Mouse (Mus musculus): ENCODE measurements at regions not wholly inside any gene's neighbourhood (a gene's known extent, or its start where the extent isn't known, plus 50 kb on each side); places are given as distances from the start of the nearest gene placed in this dataset.

DNA sequence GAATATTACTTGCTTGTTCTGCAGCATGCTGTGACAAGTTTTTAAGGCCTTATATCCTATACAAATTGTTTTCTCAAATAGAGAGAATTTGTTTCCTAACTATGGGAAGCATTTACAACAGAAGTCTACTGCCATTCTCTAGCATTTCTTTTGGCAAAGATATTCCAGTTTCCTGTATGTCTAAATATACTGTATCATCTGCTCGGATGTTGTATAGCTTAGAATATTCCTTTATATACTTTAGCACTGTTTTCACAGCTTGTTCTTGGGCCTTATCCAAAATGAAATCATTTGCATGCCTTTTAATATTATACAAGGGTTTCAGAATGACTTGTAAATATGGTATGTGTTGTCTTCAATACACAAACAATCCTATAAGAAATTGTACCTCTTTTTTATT is 92.1 kb upstream of the Ins2 start:
- no peak for DNase-seq

DNA sequence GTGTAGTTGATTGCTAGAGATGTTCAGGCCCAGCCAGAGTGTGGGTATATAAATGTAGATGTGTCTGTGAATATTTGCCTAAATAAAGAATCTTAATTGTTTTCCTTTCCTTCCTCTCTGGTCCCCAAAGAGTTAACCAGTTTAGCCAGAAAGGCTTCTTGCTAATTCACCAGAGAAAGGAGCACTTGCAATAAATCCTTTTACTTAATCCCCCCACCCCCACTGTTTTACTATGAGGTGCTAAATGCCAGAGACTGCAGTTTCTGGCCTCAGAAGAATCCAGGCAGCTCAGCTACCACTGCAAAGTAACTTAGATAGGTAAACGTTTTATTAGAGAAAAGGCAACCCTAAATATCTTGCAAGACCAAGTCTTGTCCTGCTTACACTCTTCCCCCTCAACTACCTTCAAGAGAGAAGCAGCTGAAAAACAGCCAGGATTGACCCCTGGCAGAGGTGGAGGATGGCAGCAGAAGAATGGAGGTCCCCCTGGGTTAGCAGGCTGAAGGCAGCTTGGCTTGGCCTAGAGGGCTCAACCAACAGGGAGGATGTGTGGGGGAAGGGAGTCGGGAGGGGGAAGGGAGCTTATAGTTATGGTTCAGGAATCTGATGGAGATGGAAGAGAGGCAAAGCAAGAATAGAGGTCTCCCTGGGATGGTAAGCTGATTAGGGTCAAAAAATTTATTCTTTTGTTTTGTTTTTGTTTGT is 87.9 kb upstream of the Ins2 start:
- no peak for DNase-seq

GRCm38 (mm10) chr7:142810711-142811110 is 67.5 kb upstream of the Ins2 start:
- no peak for DNase-seq

DNA sequence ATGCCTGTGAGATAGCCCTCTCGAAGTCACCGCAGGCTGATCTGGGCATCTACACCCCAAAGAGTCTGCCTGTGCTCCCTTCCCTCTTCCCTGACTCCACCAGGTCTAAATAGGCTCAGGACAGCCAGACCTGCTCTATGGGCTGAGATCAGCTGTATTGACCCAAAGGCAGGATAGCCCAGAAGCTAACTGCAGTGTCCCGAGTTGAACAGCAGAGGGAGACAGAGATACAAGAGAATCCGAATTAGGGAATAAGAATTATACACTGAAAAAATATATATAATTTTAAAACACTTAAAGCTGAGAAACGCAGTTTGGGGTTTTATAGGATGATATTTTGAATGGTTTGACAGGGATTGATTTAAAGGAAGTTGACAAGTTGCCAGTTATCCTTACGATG is 56.2 kb upstream of the Ins2 start:
- peak; percentile 51 to 57 for DNase-seq

DNA sequence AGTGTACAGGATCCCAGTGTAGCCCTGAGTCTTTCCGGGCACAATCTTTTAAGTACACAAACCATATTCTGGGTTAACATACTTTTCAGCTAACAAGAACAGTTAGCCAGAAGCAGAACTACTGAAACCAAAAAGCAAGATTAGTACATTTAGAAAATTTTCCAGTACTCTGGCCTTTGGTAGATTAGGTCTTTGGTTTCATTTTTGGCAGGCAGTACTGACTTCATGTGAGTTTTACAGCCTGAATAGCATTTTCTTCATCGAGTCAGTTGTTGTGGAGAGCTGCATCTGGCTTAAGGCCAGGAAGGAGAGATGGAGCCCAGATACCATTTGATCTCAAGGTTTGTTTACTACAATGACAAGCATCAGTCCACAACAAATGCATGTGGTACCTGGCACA is 51.3 kb upstream of the Ins2 start:
- DNase-seq, result no peak

Data from B cell, adult 2 months (primary cell).